ENCODE assay signal across 10 mouse cellular contexts in the genomic region with DNA sequence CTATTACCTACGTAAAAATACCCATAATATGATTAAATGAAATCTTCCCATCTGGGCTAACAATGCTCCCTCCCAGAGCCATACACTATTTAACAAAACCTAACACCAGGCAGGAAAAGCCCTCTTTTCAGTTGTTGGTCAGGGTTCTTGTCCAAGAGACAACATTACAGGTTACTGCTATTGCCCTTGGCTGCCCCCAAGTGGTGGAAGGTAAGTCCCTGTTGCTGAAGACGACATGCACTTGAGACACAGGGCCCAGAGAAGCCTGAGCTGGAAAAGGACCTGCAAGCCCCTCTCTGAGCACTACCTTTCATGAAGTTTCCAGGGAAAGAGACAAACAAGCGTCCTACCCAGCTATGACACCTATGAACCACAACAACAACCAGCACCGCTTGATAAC. TPM values are rescaled to one million over a fixed set of nuclear protein-coding genes. Genes with fewer than 3 reads are reported as not detected.
DNase-seq lines count a peak whose midpoint lies in the region; ATAC-seq and TF ChIP-seq lines count a peak whose summit lies in the region.
"Had no signal": no experiment of that assay in that cellular context is flagged by ENCODE, and none has a peak within 500 bp of the region (broad histone marks: within the 10 kb centered on the region; RNA-seq: fewer than 3 reads in every experiment).

No protein-coding gene starts in this region.

- peak; percentile 56 for DNase-seq in cerebellum, adult 11 months
- peak; percentile 85 for DNase-seq in midbrain, embryonic 11.5 days (ENCODE audit: low spot score, missing footprints)
- DNase-seq in cerebellum, adult 2 months: peak; percentile 63 to 70
- DNase-seq in heart, postnatal 4 days: peak; percentile 65
- peak; percentile 74 for DNase-seq in lung, postnatal 0 days (ENCODE audit: low spot score)
- peak; percentile 18 to 69 for DNase-seq in spleen, adult 18-20 months

- WGBS in midbrain, embryonic 11.5 days: 51% methylated on average over 4 of the region's 4 CpGs
- 57% methylated on average over 4 of the region's 4 CpGs for WGBS in midbrain, embryonic 15.5 days
- WGBS in cerebellum, adult 2 months: 60% methylated on average over 4 of the region's 4 CpGs
- 61% methylated on average over 4 of the region's 4 CpGs for WGBS in lung, postnatal 0 days

- no peak for TF ChIP-seq EP300 in lung, postnatal 0 days (IDR thresholded peaks at IDR 0.05)

- no peak overlapping the region for H3K4me2 ChIP-seq in midbrain, embryonic 11.5 days
- H3K4me2 ChIP-seq in midbrain, embryonic 15.5 days: no peak overlapping the region
- H3K4me2 ChIP-seq in lung, postnatal 0 days (replicated peaks; ENCODE audit: low read depth, low read length): no peak overlapping the region
- H3K4me2 ChIP-seq: heart, embryonic 13.5 days; neural tube, embryonic 12.5 days had no signal

- TF ChIP-seq POLR2A in cerebellum, adult 2 months (IDR thresholded peaks at IDR 0.05; ENCODE audit: borderline replicate concordance, insufficient read depth, low read length): no peak

- 0 out of 2 replicates have a peak, but pooled peaks cover 3% of the 10 kb centered on the region for H3K36me3 ChIP-seq in midbrain, embryonic 11.5 days (ENCODE audit: control insufficient read depth, insufficient read depth, low read length)
- H3K36me3 ChIP-seq in midbrain, embryonic 15.5 days (replicated peaks): peaks cover 3% of the 10 kb centered on the region; the same call in 1 of the 2 replicates
- 0 out of 2 replicates have a peak, but pooled peaks cover 3% of the 10 kb centered on the region for H3K36me3 ChIP-seq in lung, postnatal 0 days (ENCODE audit: insufficient read depth, low read length)

- no peaks in the 10 kb centered on the region for H3K4me1 ChIP-seq in midbrain, embryonic 11.5 days (ENCODE audit: control insufficient read depth, insufficient read depth, low read length)
- H3K4me1 ChIP-seq in midbrain, embryonic 15.5 days: no peaks in the 10 kb centered on the region
- peaks cover 3% of the 10 kb centered on the region; the same call in 1 of the 2 replicates for H3K4me1 ChIP-seq in cerebellum, adult 2 months (ENCODE audit: control insufficient read depth, insufficient read depth, low read length)
- no peaks in the 10 kb centered on the region for H3K4me1 ChIP-seq in lung, postnatal 0 days (ENCODE audit: insufficient read depth, low read depth, low read length)
- H3K4me1 ChIP-seq: heart, embryonic 13.5 days; neural tube, embryonic 12.5 days had no signal

- no peak overlapping the region for H3K9ac ChIP-seq in midbrain, embryonic 11.5 days (ENCODE audit: low read length)
- H3K9ac ChIP-seq in midbrain, embryonic 15.5 days: no peak overlapping the region
- H3K9ac ChIP-seq in lung, postnatal 0 days (replicated peaks; ENCODE audit: low read depth): no peak overlapping the region
- H3K9ac ChIP-seq: heart, embryonic 13.5 days; neural tube, embryonic 12.5 days had no signal

- peak; percentile 78 for TF ChIP-seq CTCF in cerebellum, adult 2 months (IDR thresholded peaks at IDR 0.05; ENCODE audit: borderline replicate concordance, insufficient read depth, low read depth, low read length)
- TF ChIP-seq CTCF in lung, postnatal 0 days (IDR thresholded peaks at IDR 0.05): peak; percentile 85

- no peak overlapping the region for H3K27ac ChIP-seq in midbrain, embryonic 11.5 days (ENCODE audit: low read depth, low read length)
- H3K27ac ChIP-seq in midbrain, embryonic 15.5 days: no peak overlapping the region
- no peak overlapping the region for H3K27ac ChIP-seq in cerebellum, adult 2 months (ENCODE audit: insufficient read depth, low read length)
- no peak overlapping the region for H3K27ac ChIP-seq in lung, postnatal 0 days (ENCODE audit: low read length)
- H3K27ac ChIP-seq: heart, embryonic 13.5 days; neural tube, embryonic 12.5 days had no signal

- H3K9me3 ChIP-seq in midbrain, embryonic 11.5 days (ENCODE audit: control insufficient read depth, low read length): no peaks in the 10 kb centered on the region
- no peaks in the 10 kb centered on the region for H3K9me3 ChIP-seq in midbrain, embryonic 15.5 days
- H3K9me3 ChIP-seq in lung, postnatal 0 days (ENCODE audit: low read length): no peaks in the 10 kb centered on the region
- H3K9me3 ChIP-seq: heart, embryonic 13.5 days; neural tube, embryonic 12.5 days had no signal

- H3K27me3 ChIP-seq in midbrain, embryonic 11.5 days (ENCODE audit: control insufficient read depth, insufficient read depth, low read length): no peaks in the 10 kb centered on the region
- H3K27me3 ChIP-seq in midbrain, embryonic 15.5 days (replicated peaks): no peaks in the 10 kb centered on the region
- no peaks in the 10 kb centered on the region for H3K27me3 ChIP-seq in cerebellum, adult 2 months (ENCODE audit: control insufficient read depth, insufficient read depth, low read length)
- no peaks in the 10 kb centered on the region for H3K27me3 ChIP-seq in lung, postnatal 0 days (replicated peaks; ENCODE audit: insufficient read depth, low read length)
- H3K27me3 ChIP-seq: heart, embryonic 13.5 days; neural tube, embryonic 12.5 days had no signal

- ATAC-seq in cerebellum, adult (ENCODE audit: insufficient number of reproducible peaks, low FRiP score, low TSS enrichment): no peak
- no peak for ATAC-seq in midbrain, embryonic 11.5 days (ENCODE audit: low FRiP score)
- ATAC-seq in midbrain, embryonic 15.5 days (replicated peaks): no peak
- ATAC-seq in lung, postnatal 0 days: no peak

- no peak overlapping the region for H3K4me3 ChIP-seq in midbrain, embryonic 11.5 days (ENCODE audit: low read depth, low read length)
- H3K4me3 ChIP-seq in midbrain, embryonic 15.5 days: no peak overlapping the region
- H3K4me3 ChIP-seq in cerebellum, adult 2 months (replicated peaks; ENCODE audit: insufficient read depth, low read depth, low read length): no peak overlapping the region
- H3K4me3 ChIP-seq in lung, postnatal 0 days (ENCODE audit: low read depth, low read length): no peak overlapping the region
- H3K4me3 ChIP-seq: heart, embryonic 13.5 days; neural tube, embryonic 12.5 days had no signal

RNA-seq across cellular contexts. Expression of gene Cog7, which starts 6.5 kb away (rescaled TPM):
- 14.5 and 19.1 TPM in 2 replicates for polyA plus RNA-seq in midbrain, embryonic 11.5 days (2014; fragmentation: Nextera tagmentation; extraction: Ambion mirVana)
- polyA plus RNA-seq in midbrain, embryonic 15.5 days (2015; fragmentation: Nextera tagmentation; extraction: Ambion mirVana): 27.1 and 27.5 TPM in 2 replicates
- 32.3 and 32.6 TPM in 2 replicates for polyA plus RNA-seq in cerebellum, adult 2 months (2012; rRNA removed)
- total RNA-seq in heart, postnatal 4 days (2021): 10 to 100 TPM; 15.9 to 16.0 TPM
- polyA plus RNA-seq in lung, postnatal 0 days (2015; fragmentation: Nextera tagmentation; extraction: Ambion mirVana): 13.4 and 18.3 TPM in 2 replicates

RNA-seq across cellular contexts. Expression of gene Gga2, which starts 46.0 kb away (rescaled TPM):
- polyA plus RNA-seq in midbrain, embryonic 11.5 days (2014; fragmentation: Nextera tagmentation; extraction: Ambion mirVana): 54.1 and 55.7 TPM in 2 replicates
- polyA plus RNA-seq in midbrain, embryonic 15.5 days (2015; fragmentation: Nextera tagmentation; extraction: Ambion mirVana): 59.0 and 63.7 TPM in 2 replicates
- 22.8 and 23.1 TPM in 2 replicates for polyA plus RNA-seq in cerebellum, adult 2 months (2012; rRNA removed)
- 10 to 100 TPM; 52.1 to 52.8 TPM for total RNA-seq in heart, postnatal 4 days (2021)
- 22.3 and 28.3 TPM in 2 replicates for polyA plus RNA-seq in lung, postnatal 0 days (2015; fragmentation: Nextera tagmentation; extraction: Ambion mirVana)
